Mouse (Mus musculus) layer of hippocampus, adult 2 months (tissue): ENCODE data around the gene Fam193b. TPM values are rescaled to one million over a fixed set of nuclear protein-coding genes. Genes with fewer than 3 reads are reported as not detected.
A peak's percentile ranks its signal among the peaks of the same experiment; 100 is the strongest.

Experiments
- DNase-seq, 2 experiments: peaks; one replicate each; pipeline ENCODE4 v3.0.0; 2022; ENCODE audit warnings: low spot score in 2 of 2
- H3K27ac ChIP-seq: fragments of 200-600 bp; 2 replicates; pipeline ENCODE4 v1.8.1; 2022
- H3K4me3 ChIP-seq: fragments of 200-600 bp; 2 replicates; pipeline ENCODE4 v1.8.1; 2022; ENCODE audit warnings: mild to moderate bottlenecking
- CTCF ChIP-seq: fragments of 200-600 bp; conservative IDR thresholded peaks from 2 replicates; pipeline ENCODE4 v1.8.1; 2022; ENCODE audit warnings: antibody characterized with exemption, mild to moderate bottlenecking, moderate library complexity
- microRNA-seq, 2 experiments: library from miRNA; unstranded; fragments of <30 nt; microRNA quantifications; one replicate each; pipeline ENCODE4 v1.2.0; 2021
- total RNA-seq, 2 experiments: library from RNA; stranded (reverse); gene quantifications; 2 replicates each; pipeline ENCODE4 v1.2.3; 2021

Gene Fam193b
- total RNA-seq, 2 experiments from 2014 or later: 95.3 to 97.7 TPM

DNA sequence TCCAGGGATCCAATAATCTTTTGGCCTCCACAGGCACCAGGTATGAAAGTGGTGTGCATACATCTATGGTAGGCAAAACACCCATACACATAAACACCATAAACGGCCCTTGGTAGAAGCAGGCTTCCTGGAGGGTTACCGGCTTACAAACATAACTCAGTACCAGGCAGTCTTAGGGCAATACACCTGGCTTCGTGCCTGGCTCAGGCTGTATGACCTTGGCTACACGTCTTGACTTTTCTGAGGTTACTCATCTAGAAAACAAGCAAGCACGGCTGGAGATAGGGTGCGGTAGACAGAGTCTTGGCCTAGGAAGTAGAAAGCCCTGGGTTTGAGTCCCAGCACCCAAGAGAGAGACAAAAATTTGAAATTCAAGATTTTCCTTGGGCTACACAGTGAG is 74.3 kb downstream of the Fam193b start:
- DNase-seq: no peak
- H3K27ac ChIP-seq: peak overlapping the region; percentile 86

DNA sequence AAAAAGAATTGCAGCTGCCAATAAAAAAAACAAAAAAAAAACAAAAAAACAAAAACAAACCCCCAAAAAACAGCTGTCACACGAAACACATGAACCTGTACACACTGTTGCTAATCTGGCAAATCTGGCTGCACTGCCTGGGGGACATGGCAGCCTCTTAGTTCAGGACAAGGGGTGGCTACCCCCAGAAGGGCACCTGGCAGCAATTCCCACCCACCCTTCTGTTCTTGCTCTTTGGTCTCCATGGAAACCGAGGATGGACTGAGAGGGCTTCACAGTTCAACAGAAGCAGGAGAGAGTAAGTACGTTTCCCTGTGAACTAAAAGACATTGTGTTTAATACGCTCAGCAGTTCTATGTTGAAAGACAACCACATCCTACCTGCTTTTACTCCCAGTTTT is 75.2 kb downstream of the Fam193b start:
- TF ChIP-seq CTCF: no peak
- Histone ChIP-seq H3K27ac (peak overlapping the region; percentile 86), H3K4me3 (no peak overlapping the region)
- no peak for DNase-seq

More for the DNA sequence above, 74.3 kb downstream of the Fam193b start:
- TF ChIP-seq CTCF: no peak
- H3K4me3 ChIP-seq: no peak overlapping the region

DNA sequence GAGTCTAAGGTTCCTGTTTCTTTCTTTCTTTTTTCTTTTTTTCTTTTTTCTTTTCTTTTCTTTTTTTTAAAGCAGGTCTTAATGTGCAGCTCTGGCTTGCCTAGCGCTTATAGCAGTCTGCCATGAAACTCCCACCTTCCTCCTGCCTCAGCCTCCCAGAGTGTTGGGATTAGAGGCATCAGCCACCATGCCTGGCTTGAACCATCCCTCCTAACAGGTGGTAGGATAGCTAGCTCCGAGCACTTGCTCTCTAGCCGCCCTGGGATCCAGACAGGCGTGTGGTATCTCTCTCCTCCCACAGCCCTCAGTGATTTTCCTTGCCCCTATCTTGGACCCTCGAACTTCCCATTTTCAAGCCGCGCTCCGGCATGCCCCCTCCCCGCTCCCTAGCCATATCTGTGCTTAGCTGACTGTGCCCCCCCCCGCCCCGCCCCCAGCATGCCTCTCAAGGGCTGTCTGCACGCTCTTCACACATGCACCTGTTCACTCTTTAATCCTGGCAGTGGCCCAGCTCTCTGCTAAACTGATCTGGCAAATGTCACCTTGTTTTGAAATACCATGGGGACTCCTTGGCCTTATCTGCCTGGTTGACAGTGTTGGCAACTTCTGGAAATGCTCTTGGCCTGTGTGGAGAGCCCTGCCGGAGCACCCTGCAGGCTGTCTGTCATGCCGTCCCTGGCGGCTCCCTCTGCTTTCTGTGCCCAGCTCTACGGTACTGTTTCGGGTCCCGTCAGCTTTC is 75.9 kb downstream of the Fam193b start:
- peak in 1 of 2 experiments; percentile 42 for DNase-seq
- no peak for TF ChIP-seq CTCF
- peak overlapping the region; percentile 86 for H3K27ac ChIP-seq
- no peak overlapping the region for H3K4me3 ChIP-seq

DNA sequence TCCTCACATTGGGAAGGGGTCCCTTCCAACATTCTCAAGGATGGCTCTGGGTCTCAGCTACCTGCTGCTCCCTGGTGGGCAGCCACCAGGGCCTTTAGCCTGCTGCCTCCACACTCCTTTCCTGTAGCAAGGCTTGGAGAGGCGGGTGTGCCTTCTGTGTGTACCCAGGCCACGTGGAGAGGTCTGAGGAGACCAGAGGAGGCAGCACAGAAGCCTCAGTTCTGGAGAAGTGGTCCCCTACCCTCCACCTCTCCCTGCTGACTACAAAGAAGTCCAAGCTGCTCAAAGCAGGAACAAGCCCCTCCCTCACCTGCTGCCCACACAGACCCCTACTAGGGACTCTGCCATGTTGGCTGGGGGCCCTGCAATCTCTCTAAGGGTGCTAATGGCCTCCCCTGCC is 76.7 kb downstream of the Fam193b start:
- no peak overlapping the region for H3K4me3 ChIP-seq
- TF ChIP-seq CTCF: no peak
- DNase-seq: no peak
- peak overlapping the region; percentile 86 for H3K27ac ChIP-seq

Small RNA genes within 50 kb of the gene (microRNA-seq; reads per million reads assigned to microRNA genes)
- 3.1 to 9.3 reads per million in 2 experiments for gene Mir6945

Other genes starting within 250 kb of the Fam193b start
- gene Rab24, start 249.2 kb downstream of the Fam193b start, total RNA-seq: 10 to 100 TPM; 82.8 to 84.2 TPM
- gene Mxd3, start 241.3 kb downstream of the Fam193b start, total RNA-seq: 1 to 10 TPM; 1.2 to 1.8 TPM
- gene Lman2, start 208.3 kb downstream of the Fam193b start, total RNA-seq: 10 to 100 TPM; 66.2 to 66.8 TPM
- 100 to 1,000 TPM; 113 to 119 TPM for gene Rgs14, start 201.4 kb downstream of the Fam193b start, total RNA-seq
- under 1 TPM in 1 of 2 experiments, not detected in 1; 0.15 TPM for gene Slc34a1, start 172.9 kb downstream of the Fam193b start, total RNA-seq
- gene Pfn3, start 155.9 kb downstream of the Fam193b start, total RNA-seq: not detected
- gene F12, start 144.3 kb downstream of the Fam193b start, total RNA-seq: under 1 TPM; 0.44 to 0.93 TPM
- gene Grk6, start 126.0 kb downstream of the Fam193b start, total RNA-seq: 10 to 100 TPM; 64.8 to 65.8 TPM
- gene Prr7, start 106.9 kb downstream of the Fam193b start, total RNA-seq: 10 to 100 TPM; 83.0 to 84.5 TPM
- 100 to 1,000 TPM; 396 to 403 TPM for gene Dbn1, start 83.0 kb downstream of the Fam193b start, total RNA-seq
- gene Pdlim7, start 57.4 kb downstream of the Fam193b start, total RNA-seq: 10 to 100 TPM; 97.4 to 99.9 TPM
- gene Dok3, start 41.8 kb downstream of the Fam193b start, total RNA-seq: 10 to 100 TPM; 12.2 to 13.7 TPM
- 10 to 100 TPM; 56.2 to 60.6 TPM for gene Ddx41, start 34.5 kb downstream of the Fam193b start, total RNA-seq
- 100 to 1,000 TPM; 133 to 138 TPM for gene Tmed9, start 2.6 kb upstream of the Fam193b start, total RNA-seq
- 10 to 100 TPM; 22.8 to 24.3 TPM for gene B4galt7, start 28.8 kb upstream of the Fam193b start, total RNA-seq
- gene Caml, start 51.9 kb upstream of the Fam193b start, total RNA-seq: 10 to 100 TPM; 38.7 to 50.2 TPM
- 10 to 100 TPM; 50.8 to 54.8 TPM for gene Ddx46, start 63.9 kb upstream of the Fam193b start, total RNA-seq
- gene B230219D22Rik, start 122.0 kb upstream of the Fam193b start, total RNA-seq: 10 to 100 TPM; 75.1 to 75.5 TPM
- gene Txndc15, start 143.5 kb upstream of the Fam193b start, total RNA-seq: 10 to 100 TPM; 68.6 to 69.0 TPM
- gene Pcbd2, start 156.2 kb upstream of the Fam193b start, total RNA-seq: 10 to 100 TPM; 33.2 to 35.2 TPM
- gene Catsper3, start 213.4 kb upstream of the Fam193b start, total RNA-seq: under 1 TPM in 1 of 2 experiments, not detected in 1; 0.27 TPM